Mouse (Mus musculus): Measurements from ENCODE around the gene Sp100.

DNA sequence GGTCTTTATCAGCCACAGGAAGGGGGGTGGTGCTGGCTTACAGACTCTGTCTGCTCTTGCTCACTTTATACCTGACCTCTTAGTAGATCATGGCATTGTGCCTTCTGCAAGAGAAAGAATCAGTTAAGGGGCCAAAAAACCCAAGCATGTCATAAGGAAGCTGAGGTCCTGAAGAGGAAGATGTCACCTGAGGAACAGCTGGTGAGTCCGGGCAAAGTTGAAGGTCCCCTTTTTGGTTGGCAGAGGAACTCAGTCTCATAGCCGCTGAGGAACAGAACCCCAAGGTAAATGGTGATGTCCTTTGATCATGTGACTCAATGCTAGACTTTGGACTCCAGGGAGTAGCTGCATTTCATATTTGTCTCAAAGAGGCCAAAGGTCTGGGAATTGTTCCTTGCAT, 57.0 kb downstream of the Sp100 start:
- TF ChIP-seq POLR2A (IDR thresholded peaks at IDR 0.05; ENCODE audit: insufficient read depth, low read depth, low read length) = no peak
- TF ChIP-seq CTCF (IDR thresholded peaks at IDR 0.05) = no peak
